Mouse (Mus musculus) cerebellum, adult 8-10 months (tissue): ENCODE measurements at regions not wholly inside any gene's neighbourhood (a gene's known extent, or its start where the extent isn't known, plus 50 kb on each side); places are given as distances from the start of the nearest gene placed in this dataset.

Experiments used
- DNase-seq: peaks from one replicate; pipeline ENCODE4 v3.0.0; 2022

DNA sequence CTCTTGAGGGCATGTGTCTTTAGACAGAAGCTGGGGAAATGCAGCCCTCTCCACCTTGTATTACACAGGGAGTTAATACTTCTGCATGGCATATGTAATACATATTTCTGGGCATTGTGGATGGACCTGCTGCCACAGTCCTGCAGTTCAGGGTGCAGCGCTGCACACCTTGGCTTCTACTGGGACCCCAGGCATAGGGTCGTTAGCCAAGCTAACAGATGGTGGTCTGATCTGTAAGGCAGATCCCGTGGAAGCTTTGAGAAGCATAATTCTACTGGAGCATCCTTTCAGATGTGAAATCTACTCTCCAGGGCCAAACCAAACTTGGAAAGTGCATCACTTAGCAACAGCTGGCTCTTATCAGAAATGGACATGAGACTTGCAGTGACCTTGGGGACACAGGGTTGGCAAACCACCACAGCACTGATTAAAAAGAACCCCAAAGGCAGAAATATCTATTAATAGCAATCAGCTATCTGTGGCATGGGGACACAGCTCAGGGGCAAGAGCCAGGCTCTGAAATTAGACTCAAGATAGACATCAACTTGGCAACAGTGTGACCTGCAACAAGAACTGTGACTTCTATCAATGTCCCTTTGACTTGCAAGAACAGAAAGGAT lies 155.0 kb downstream of the Drd1 start:
- no peak for DNase-seq

DNA sequence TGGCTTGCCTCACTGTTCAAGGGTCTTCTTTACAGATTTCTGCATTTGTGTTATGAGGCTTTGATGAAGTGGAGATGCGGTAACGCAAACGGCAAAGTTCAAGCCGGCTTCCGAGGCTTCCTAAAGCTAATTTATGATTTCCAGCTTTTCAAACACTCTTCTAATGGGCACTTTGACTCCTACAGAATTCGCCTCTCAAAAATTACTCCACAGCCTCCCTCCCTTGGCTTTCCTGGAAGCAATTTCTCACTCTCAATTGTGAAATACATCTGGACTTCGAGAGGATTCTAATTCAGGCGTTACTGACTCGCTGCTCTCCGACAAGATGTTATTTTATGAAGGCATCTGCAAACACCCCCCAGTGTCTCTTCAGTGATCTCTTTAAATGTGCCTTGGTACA lies 157.2 kb downstream of the Drd1 start:
- DNase-seq: no peak

DNA sequence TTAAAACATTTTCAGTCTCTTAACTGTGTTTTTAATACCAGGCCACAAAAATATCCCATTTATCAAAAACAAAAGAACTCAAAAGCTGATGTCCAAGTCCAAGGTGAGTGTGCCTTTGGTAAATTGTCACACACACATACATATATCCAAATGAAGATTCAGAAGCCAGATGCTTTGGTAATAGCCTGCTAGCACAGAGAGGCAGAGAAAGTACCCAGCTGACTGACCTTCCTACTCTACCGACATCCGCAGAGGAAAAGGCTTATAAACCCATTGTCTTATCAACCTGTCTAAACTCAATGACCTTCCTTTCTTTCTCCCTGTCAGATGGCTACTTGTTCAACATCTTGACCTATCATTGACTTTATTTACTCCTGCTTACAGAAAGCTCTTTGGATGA lies 158.3 kb downstream of the Drd1 start:
- DNase-seq: no peak

- no peak for DNase-seq
Observed at GRCm38 (mm10) chr13:53888411-53888810, 167.1 kb downstream of the Drd1 start.

DNA sequence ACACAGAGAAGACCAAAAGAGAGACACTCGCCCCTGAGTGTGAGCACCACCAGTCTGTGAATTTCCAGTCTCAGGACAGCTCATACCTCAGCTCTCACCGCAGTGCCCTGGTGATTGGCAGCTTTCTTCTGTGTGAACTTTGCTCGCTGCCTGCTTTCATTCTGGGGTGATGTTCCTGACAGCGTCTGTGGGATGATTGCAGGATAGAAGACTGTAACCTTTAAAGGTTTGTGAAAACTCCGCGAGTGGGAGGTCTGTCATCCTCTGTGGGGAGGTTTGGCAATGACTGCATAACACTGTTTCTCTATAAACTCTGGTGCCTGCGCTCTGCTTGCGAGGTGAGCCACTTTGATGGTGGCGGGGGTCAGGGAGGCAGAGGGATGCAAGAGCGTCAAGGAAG lies 169.7 kb downstream of the Drd1 start:
- no peak for DNase-seq

- DNase-seq: no peak
Observed at GRCm38 (mm10) chr13:53883206-53883605, 172.3 kb downstream of the Drd1 start.

GRCm38 (mm10) chr13:53880466-53881250 lies 174.8 kb downstream of the Drd1 start:
- DNase-seq: no peak

DNA sequence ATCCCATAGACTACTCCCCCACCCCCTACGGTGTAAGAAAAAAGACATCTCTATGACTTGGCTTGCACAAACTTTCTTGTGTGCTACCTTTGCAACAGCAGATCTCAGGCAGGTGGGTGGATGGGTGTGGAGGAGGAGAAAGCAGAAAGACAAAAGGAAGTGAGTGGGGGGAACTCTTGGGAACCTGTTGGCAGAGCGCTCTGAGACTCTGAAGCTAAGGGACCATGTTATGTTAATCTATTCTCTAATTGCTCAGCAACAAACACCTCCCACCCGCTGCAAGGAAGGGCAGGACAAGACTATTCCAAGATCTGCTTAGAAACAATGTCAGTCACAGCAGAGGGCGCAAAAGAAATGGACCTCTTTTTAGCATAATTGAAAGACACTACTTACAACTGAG lies 180.0 kb downstream of the Drd1 start:
- DNase-seq: no peak

- DNase-seq: no peak
Observed at GRCm38 (mm10) chr13:53865323-53865722, 190.2 kb downstream of the Drd1 start.

DNA sequence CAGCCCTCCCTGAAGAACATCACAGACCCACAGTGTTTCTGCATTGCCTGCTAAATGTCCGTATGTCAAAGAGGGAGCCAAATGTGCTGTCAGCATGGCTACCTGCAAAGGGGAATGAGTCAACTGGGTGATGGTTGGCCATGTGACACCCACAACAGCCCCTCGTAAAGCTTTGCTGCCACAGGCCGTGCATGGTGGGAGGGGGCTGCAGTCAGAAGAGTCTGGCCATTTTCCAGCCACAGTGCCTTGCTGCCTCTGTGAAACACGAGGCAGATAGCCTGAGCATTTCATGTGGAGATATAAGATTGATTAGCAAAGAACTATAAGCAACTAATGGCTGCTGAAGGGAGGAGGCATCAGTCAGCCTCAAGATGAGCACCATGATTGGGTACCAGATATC lies 193.2 kb downstream of the Drd1 start:
- no peak for DNase-seq

DNA sequence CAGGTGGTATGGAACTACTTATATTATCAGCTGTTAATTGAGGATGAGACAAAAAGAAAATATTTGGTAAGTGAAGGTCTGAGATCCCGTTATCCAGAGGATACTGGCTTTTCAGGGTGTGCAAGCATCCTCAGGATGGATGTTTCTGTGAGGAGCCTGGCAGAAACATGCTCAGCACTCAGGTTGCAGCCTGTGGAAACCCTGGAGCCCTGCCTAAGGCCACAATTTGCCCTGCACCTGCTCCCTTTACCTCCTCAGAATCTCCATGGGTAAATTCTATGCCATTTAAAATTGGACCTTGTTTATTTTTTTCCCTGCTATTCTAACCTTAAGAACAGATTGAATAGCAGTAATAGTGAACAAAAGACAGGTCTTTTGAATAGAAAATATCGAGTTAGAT lies 201.3 kb downstream of the Drd1 start:
- DNase-seq: no peak

GRCm38 (mm10) chr13:53850146-53850545 lies 205.4 kb downstream of the Drd1 start:
- DNase-seq: no peak

- peak; percentile 67 for DNase-seq
Observed at GRCm38 (mm10) chr13:53846221-53846620, 209.3 kb downstream of the Drd1 start.

DNA sequence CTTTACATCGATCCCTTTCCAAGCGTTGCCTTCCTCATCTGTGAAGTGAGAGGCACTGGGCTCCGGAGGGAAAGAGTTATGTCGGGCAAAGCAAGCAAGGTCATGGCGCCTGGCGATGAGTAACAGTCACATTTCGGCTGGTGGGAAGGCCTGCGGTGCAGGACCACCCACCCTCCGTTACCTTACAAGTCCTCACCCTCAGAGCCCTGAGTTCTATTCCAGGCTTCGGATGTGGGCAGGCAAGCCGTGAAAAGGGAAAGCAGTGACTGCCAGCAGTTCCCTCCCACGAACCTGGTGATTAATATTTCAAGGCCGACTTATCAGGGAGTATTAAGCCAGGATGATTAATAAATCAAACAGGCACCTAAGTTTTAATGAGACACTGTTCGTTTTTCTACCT lies 209.7 kb downstream of the Drd1 start:
- no peak for DNase-seq

DNA sequence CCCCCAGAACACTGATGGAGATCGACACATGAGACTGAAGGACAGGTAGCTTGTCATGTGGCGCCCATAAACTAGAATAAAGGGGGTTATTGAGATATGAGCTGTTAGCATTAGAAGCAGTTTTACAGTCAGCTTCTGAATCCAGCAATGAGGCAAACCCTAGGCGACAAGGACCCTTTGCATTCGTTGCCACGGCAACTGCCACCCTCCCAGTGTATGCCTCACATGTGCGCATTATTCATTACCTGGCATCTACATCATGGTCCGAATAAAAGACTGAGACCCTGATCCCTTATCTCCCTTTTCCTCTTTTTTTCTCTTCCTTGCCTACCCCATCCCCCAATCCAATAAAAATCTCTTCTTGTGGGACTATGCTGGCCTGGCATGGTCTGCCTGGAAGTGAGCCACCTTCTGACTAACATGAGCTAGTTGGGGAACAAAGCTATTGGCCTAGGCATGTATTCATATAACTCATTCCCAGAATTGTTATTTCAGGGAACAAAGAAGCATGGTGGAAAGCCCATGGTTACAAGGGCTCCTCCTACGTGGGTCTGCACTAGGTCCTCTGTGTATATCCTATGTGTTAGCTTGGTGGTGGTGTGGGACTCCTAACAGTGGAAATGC lies 229.4 kb downstream of the Drd1 start:
- DNase-seq: no peak

GRCm38 (mm10) chr13:53822061-53822460 lies 233.4 kb downstream of the Drd1 start:
- no peak for DNase-seq

GRCm38 (mm10) chr13:53815629-53816028 lies 239.9 kb downstream of the Drd1 start:
- no peak for DNase-seq

- DNase-seq: no peak
Observed at GRCm38 (mm10) chr13:53814088-53814487, 241.4 kb downstream of the Drd1 start.

DNA sequence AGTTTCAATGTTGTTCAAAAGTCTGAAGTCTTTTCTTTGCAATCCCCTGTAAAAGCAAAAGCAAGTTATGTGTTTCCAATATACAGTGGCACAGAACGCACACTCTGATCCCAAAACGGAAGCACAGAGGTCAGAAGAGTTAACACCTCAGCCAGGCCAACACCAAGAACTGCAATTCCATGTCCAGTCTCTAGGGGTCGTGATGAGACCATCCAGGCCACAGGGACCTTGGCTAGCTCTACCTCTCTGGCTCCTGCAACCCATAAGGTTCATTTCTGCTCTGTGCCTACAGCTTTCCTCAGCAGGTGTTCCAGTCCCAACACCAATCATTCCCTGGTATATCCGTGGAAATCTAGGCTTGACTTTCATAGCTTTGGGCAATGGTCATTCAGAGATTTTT lies 243.6 kb downstream of the Drd1 start:
- DNase-seq: peak; percentile 56

- DNase-seq: no peak
Observed at GRCm38 (mm10) chr13:53811151-53811550, 244.4 kb downstream of the Drd1 start.

- DNase-seq: no peak
Observed at GRCm38 (mm10) chr13:53807791-53808525, 247.5 kb downstream of the Drd1 start.

GRCm38 (mm10) chr13:53805872-53806271 lies 249.6 kb downstream of the Drd1 start:
- DNase-seq: no peak

DNA sequence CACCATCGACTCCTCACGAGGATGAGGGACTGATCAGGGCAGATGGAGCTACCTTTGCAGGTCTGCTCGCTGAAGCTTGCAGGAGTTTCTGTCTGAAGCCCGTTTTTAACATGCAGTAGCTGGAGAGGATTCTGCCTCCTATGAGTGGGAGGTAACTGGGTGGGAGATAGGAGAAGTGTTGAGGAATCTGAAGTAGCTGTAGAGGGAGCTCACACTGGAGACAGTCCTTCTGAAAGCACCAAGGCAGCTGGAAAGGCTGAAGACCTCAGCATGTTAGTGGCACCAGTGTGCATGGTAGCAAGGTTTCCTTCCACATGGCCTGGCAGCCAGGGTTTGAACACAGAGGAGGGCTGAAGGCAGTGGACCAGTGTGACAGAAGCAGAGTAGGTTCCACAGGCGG lies 254.5 kb downstream of the Drd1 start:
- DNase-seq: no peak

DNA sequence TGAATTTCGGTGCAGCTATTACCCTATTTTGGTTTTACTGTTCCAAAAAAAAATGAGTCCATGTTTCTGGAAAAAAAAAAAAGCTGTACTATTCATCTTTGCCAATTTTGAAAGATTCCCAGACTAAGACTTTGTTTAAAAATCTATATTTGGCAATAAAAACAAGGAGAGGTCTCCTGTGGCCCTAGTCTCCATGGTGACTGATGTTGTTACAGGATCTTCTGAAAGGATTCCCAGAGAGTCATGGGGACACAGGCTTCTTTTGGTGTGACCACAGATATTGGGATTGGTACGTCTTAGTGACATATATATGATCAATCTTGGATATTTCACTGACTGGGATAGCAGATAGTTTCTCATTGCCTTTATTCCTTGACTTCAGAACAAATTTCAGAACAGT lies 266.7 kb downstream of the Drd1 start:
- no peak for DNase-seq
